Mouse (Mus musculus) ovary, postnatal 14 days (tissue): Measurements from ENCODE around the gene Pik3c2b.

Experiments used
- DNase-seq: peaks from one replicate; pipeline ENCODE4 v3.0.0; 2022; ENCODE audit warnings: low spot score

The Pik3c2b gene

GRCm38 (mm10) chr1:133100980-133101798 lies 55.7 kb downstream of the Pik3c2b start:
- peak; percentile 62 for DNase-seq

GRCm38 (mm10) chr1:133102108-133102507 lies 56.6 kb downstream of the Pik3c2b start:
- DNase-seq = no peak

GRCm38 (mm10) chr1:133103315-133103714 lies 57.8 kb downstream of the Pik3c2b start:
- no peak for DNase-seq

GRCm38 (mm10) chr1:133103871-133104270 lies 58.4 kb downstream of the Pik3c2b start:
- no peak for DNase-seq

- DNase-seq = no peak
These were observed 70.6 kb downstream of the Pik3c2b start for GRCm38 (mm10) chr1:133116108-133116507.

- no peak for DNase-seq
These were observed 72.7 kb downstream of the Pik3c2b start for GRCm38 (mm10) chr1:133118127-133118526.

- DNase-seq = no peak
These were observed 73.4 kb downstream of the Pik3c2b start for GRCm38 (mm10) chr1:133118844-133119243.

GRCm38 (mm10) chr1:133119931-133120712 lies 74.7 kb downstream of the Pik3c2b start:
- DNase-seq = no peak

GRCm38 (mm10) chr1:133121246-133121645 lies 75.8 kb downstream of the Pik3c2b start:
- no peak for DNase-seq

- DNase-seq = no peak
These were observed 78.7 kb downstream of the Pik3c2b start for GRCm38 (mm10) chr1:133124137-133124536.

- DNase-seq = no peak
These were observed 80.3 kb downstream of the Pik3c2b start for GRCm38 (mm10) chr1:133125640-133126364.

- DNase-seq = no peak
These were observed 80.9 kb downstream of the Pik3c2b start for GRCm38 (mm10) chr1:133126365-133126740.

GRCm38 (mm10) chr1:133127328-133127727 lies 81.9 kb downstream of the Pik3c2b start:
- DNase-seq = no peak

GRCm38 (mm10) chr1:133129471-133130221 lies 84.2 kb downstream of the Pik3c2b start:
- no peak for DNase-seq

- DNase-seq = peak; percentile 92
These were observed 85.4 kb downstream of the Pik3c2b start, which contains the start of gene Ppp1r15b for GRCm38 (mm10) chr1:133130638-133131560. Gene Ppp1r15b (plus strand): TSS chr1:133131143.

GRCm38 (mm10) chr1:133131561-133131905 lies 86.1 kb downstream of the Pik3c2b start:
- no peak for DNase-seq

GRCm38 (mm10) chr1:133131936-133132335 lies 86.5 kb downstream of the Pik3c2b start:
- no peak for DNase-seq

- DNase-seq = no peak
These were observed 87.2 kb downstream of the Pik3c2b start for GRCm38 (mm10) chr1:133132388-133133326.

- DNase-seq = no peak
These were observed 88.0 kb downstream of the Pik3c2b start for GRCm38 (mm10) chr1:133133425-133133824.

- DNase-seq = no peak
These were observed 88.6 kb downstream of the Pik3c2b start for GRCm38 (mm10) chr1:133134071-133134470.
